Mouse (Mus musculus) embryonic facial prominence, embryonic 11.5 days (tissue): ENCODE measurements at regions not wholly inside any gene's neighbourhood (a gene's known extent, or its start where the extent isn't known, plus 50 kb on each side); places are given as distances from the start of the nearest gene placed in this dataset.

Experiments
- ATAC-seq: fragments of 200-750 bp; cut with Nextera tagmentation; replicated peaks from 2 replicates; pipeline ENCODE4 v1.8.0; 2017; ENCODE audit warnings: low read depth; ENCODE audit not compliant: insufficient number of reproducible peaks, low FRiP score, low TSS enrichment
- DNase-seq: peaks from one replicate; pipeline ENCODE4 v3.0.0-alpha.2; 2015; ENCODE audit warnings: low spot score
- H3K27ac ChIP-seq: fragments of 300-500 bp; sonication (generic); replicated peaks from 2 replicates; pipeline ENCODE4 v1.5.1; 2014; ENCODE audit warnings: mild to moderate bottlenecking, low read depth, low read length, control low read depth
- H3K27me3 ChIP-seq: fragments of 300-500 bp; sonication (generic); 2 replicates; pipeline ENCODE4 v1.6.1; 2014; ENCODE audit warnings: mild to moderate bottlenecking, low read length, moderate library complexity, mixed read lengths; ENCODE audit not compliant: control insufficient read depth, insufficient read depth
- H3K36me3 ChIP-seq: fragments of 300-500 bp; sonication (generic); replicated peaks from 2 replicates; pipeline ENCODE4 v1.6.1; 2014; ENCODE audit warnings: low read depth, mild to moderate bottlenecking, low read length, moderate library complexity, mixed read lengths; ENCODE audit not compliant: control insufficient read depth, insufficient read depth
- H3K4me1 ChIP-seq: fragments of 300-500 bp; sonication (generic); 2 replicates; pipeline ENCODE4 v1.6.1; 2014; ENCODE audit warnings: low read length, mixed read lengths; ENCODE audit not compliant: control insufficient read depth, insufficient read depth
- H3K4me2 ChIP-seq: fragments of 300-500 bp; sonication (generic); 2 replicates; pipeline ENCODE4 v1.6.1; 2014; ENCODE audit warnings: low read depth, mild to moderate bottlenecking, control low read depth, low read length, moderate library complexity
- H3K4me3 ChIP-seq: fragments of 300-500 bp; sonication (generic); 2 replicates; pipeline ENCODE4 v1.5.1; 2014; ENCODE audit warnings: low read depth, low read length, control low read depth
- H3K9ac ChIP-seq: fragments of 300-500 bp; sonication (generic); replicated peaks from 2 replicates; pipeline ENCODE4 v1.6.1; 2014; ENCODE audit warnings: mild to moderate bottlenecking, control low read depth, low read length
- H3K9me3 ChIP-seq: fragments of 300-500 bp; sonication (generic); replicated peaks from 2 replicates; pipeline ENCODE4 v1.6.1; 2016; ENCODE audit warnings: mild to moderate bottlenecking, low read length, inconsistent platforms, mixed read lengths; ENCODE audit not compliant: control insufficient read depth
- WGBS: fragments of 180-500 bp; shearing (Covaris S2); extraction: QIAGEN DNeasy Blood & Tissue Kit; methylation state at CpG from one replicate; pipeline ENCODE4 v1.1.7; 2014; 5-methylcytosine and 5-hydroxymethylcytosine counted together

GRCm38 (mm10) chr1:124652251-124652861 lies 607.0 kb upstream of the Dpp10 start:
- Histone ChIP-seq H3K36me3 (no peaks in the 10 kb centered on the region), H3K4me1 (no peaks in the 10 kb centered on the region), H3K27ac (no peak overlapping the region), H3K27me3 (no peaks in the 10 kb centered on the region), H3K4me2 (no peak overlapping the region), H3K9ac (no peak overlapping the region), H3K9me3 (no peaks in the 10 kb centered on the region), H3K4me3 (no peak overlapping the region)
- DNase-seq (no peak), ATAC-seq (no peak)
- 82% methylated on average over 3 of the region's 3 CpGs for WGBS

GRCm38 (mm10) chr1:124635246-124635768 lies 589.9 kb upstream of the Dpp10 start:
- no peak overlapping the region for H3K9ac ChIP-seq
- no peaks in the 10 kb centered on the region for H3K9me3 ChIP-seq
- ATAC-seq, result no peak
- H3K36me3 ChIP-seq, result no peaks in the 10 kb centered on the region
- no peaks in the 10 kb centered on the region for H3K4me1 ChIP-seq
- H3K4me2 ChIP-seq, result no peak overlapping the region
- no peaks in the 10 kb centered on the region for H3K27me3 ChIP-seq
- H3K27ac ChIP-seq, result no peak overlapping the region
- DNase-seq, result no peak
- no peak overlapping the region for H3K4me3 ChIP-seq

- Histone ChIP-seq H3K27ac (no peak overlapping the region), H3K4me2 (no peak overlapping the region), H3K27me3 (no peaks in the 10 kb centered on the region), H3K9ac (no peak overlapping the region), H3K36me3 (no peaks in the 10 kb centered on the region), H3K9me3 (no peaks in the 10 kb centered on the region), H3K4me1 (no peaks in the 10 kb centered on the region), H3K4me3 (no peak overlapping the region)
- DNase-seq, result no peak
- ATAC-seq, result no peak
Observed at GRCm38 (mm10) chr1:124630084-124630483, 584.7 kb upstream of the Dpp10 start.

DNA sequence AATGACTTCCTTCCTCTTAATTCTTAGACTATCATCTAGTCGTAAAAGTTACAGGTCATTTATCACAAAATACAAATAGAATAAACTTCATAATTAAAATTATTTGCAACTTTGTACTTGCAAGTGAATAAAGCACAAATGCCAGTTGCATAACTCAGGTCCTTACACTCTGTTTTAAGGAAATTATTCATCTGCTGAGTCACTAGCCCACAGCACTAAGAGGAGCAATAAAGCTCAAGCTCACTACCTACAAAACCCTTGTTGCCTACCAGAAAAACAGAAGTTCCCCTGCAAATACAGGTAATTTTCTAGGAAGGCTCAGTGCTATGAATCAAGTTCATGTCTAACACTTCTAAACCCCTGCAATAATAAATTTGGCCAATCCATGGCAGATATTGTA lies 539.3 kb upstream of the Dpp10 start:
- Histone ChIP-seq H3K4me1 (no peaks in the 10 kb centered on the region), H3K36me3 (no peaks in the 10 kb centered on the region), H3K9ac (no peak overlapping the region), H3K27ac (no peak overlapping the region), H3K4me3 (no peak overlapping the region), H3K4me2 (no peak overlapping the region), H3K9me3 (no peaks in the 10 kb centered on the region), H3K27me3 (no peaks in the 10 kb centered on the region)
- WGBS, result 92% methylated on average over 1 of the region's 1 CpGs
- DNase-seq (no peak), ATAC-seq (no peak)
